Mouse (Mus musculus) lung, postnatal 0 days (tissue): Measurements from ENCODE around the gene Cryaa. TPM values are rescaled to one million over a fixed set of nuclear protein-coding genes. Genes with fewer than 3 reads are reported as not detected.

Source experiments
- ATAC-seq: fragments of 200-750 bp; cut with Nextera tagmentation; 2 replicates; pipeline ENCODE4 v1.8.0; 2017; ENCODE audit warnings: moderate library complexity
- DNase-seq: peaks from one replicate; pipeline ENCODE4 v3.0.0-alpha.2; 2016; ENCODE audit warnings: low spot score
- H3K27ac ChIP-seq: fragments of 300-500 bp; sonication (generic); 2 replicates; pipeline ENCODE4 v1.5.1; 2014; ENCODE audit warnings: antibody characterized with exemption, mild to moderate bottlenecking, low read length, mixed read lengths
- H3K27me3 ChIP-seq: fragments of 300-500 bp; sonication (generic); replicated peaks from 2 replicates; pipeline ENCODE4 v1.6.1; 2014; ENCODE audit warnings: low read length, mixed read lengths; ENCODE audit not compliant: insufficient read depth
- H3K36me3 ChIP-seq: fragments of 300-500 bp; sonication (generic); 2 replicates; pipeline ENCODE4 v1.6.1; 2014; ENCODE audit warnings: low read length, mixed read lengths; ENCODE audit not compliant: insufficient read depth
- H3K4me1 ChIP-seq: fragments of 300-500 bp; sonication (generic); 2 replicates; pipeline ENCODE4 v1.6.1; 2014; ENCODE audit warnings: antibody characterized with exemption, low read depth, low read length, mixed read lengths; ENCODE audit not compliant: insufficient read depth
- H3K4me2 ChIP-seq: fragments of 300-500 bp; sonication (generic); replicated peaks from 2 replicates; pipeline ENCODE4 v1.6.1; 2014; ENCODE audit warnings: low read depth, mild to moderate bottlenecking, low read length, moderate library complexity, mixed read lengths
- H3K4me3 ChIP-seq: fragments of 300-500 bp; sonication (generic); 2 replicates; pipeline ENCODE4 v1.5.1; 2014; ENCODE audit warnings: low read depth, low read length
- H3K9ac ChIP-seq: fragments of 300-500 bp; sonication (generic); replicated peaks from 2 replicates; pipeline ENCODE4 v1.6.1; 2014; ENCODE audit warnings: low read depth, mild to moderate bottlenecking
- H3K9me3 ChIP-seq: fragments of 300-500 bp; sonication (generic); 2 replicates; pipeline ENCODE4 v1.6.1; 2016; ENCODE audit warnings: low read length, mixed read lengths
- CTCF ChIP-seq: IDR thresholded peaks from 2 replicates; pipeline ENCODE4 v1.5.1; 2016; ENCODE audit warnings: antibody characterized with exemption, mild to moderate bottlenecking
- EP300 ChIP-seq: IDR thresholded peaks from 2 replicates; pipeline ENCODE4 v1.6.1; 2016; ENCODE audit warnings: antibody characterized with exemption, mild to moderate bottlenecking, control low read depth
- WGBS: fragments of 180-500 bp; shearing (Covaris S2); extraction: QIAGEN DNeasy Blood & Tissue Kit; methylation state at CpG from one replicate; pipeline ENCODE4 v1.1.7; 2014; 5-methylcytosine and 5-hydroxymethylcytosine counted together
- polyA plus RNA-seq: library from polyadenylated mRNA; unstranded; fragments of >200 nt; fragmentation: Nextera tagmentation; extraction: Ambion mirVana; gene quantifications from 2 replicates; pipeline ENCODE4 v1.2.1, GENCODE M21; 2015

The Cryaa gene
- polyA plus RNA-seq, 1 experiment from 2014 or later, result 0.76 TPM

- H3K4me1 ChIP-seq, result 0 out of 2 replicates have a peak, but pooled peaks cover 2% of the 10 kb centered on the region
- no peaks in the 10 kb centered on the region for H3K36me3 ChIP-seq
- ATAC-seq, result no peak
- no peak overlapping the region for H3K4me2 ChIP-seq
- 69% methylated on average over 11 of the region's 11 CpGs for WGBS
- no peaks in the 10 kb centered on the region for H3K27me3 ChIP-seq
- no peak overlapping the region for H3K4me3 ChIP-seq
- no peak for DNase-seq
- no peaks in the 10 kb centered on the region for H3K9me3 ChIP-seq
- no peak overlapping the region for H3K9ac ChIP-seq
- TF ChIP-seq CTCF (no peak), EP300 (no peak)
- H3K27ac ChIP-seq, result no peak overlapping the region
Observed at GRCm38 (mm10) chr17:31698347-31698746, 20.7 kb downstream of the Cryaa start.

DNA sequence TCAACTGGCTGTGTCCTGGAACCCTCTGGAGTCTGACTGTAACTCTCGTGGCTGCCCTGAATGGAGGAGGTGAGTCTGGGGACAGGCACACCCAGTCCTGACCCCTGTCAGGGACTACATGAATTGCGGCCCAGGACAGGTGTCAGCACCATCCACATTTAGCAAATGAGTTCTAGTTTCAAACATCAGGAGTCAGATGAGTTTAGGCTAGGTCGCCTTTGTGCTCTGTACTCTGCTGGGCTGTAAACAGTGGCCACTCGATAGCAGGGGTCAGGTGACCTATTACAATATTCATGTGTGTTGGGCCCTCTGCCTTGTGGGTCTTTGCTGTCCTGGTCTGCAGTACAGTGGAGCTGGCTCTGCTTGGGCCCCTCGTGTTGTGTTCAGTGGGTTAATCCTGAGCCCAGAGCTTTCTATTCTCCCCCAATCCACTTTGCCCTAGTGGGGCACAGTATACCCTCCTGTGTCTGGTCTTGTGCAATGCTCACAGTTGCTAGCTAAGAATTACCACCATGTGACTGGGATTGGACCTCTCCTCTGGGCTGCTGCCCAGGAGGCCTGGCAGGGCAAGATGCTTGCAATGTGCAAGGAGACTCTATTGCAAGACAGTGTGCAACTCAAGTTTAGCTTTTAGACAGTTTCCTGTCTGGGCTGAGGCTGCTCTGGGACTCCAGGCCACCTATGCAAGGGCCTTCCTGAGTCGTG lies 25.8 kb downstream of the Cryaa start:
- peak; percentile 53 for DNase-seq
- no peaks in the 10 kb centered on the region for H3K27me3 ChIP-seq
- WGBS, result 45% methylated on average over 6 of the region's 6 CpGs

GRCm38 (mm10) chr17:31705271-31706020 lies 27.8 kb downstream of the Cryaa start:
- 74% methylated on average over 20 of the region's 20 CpGs for WGBS
- no peak for DNase-seq
- Histone ChIP-seq H3K9ac (no peak overlapping the region), H3K27me3 (no peaks in the 10 kb centered on the region), H3K4me2 (no peak overlapping the region), H3K36me3 (no peaks in the 10 kb centered on the region), H3K4me1 (0 out of 2 replicates have a peak, but pooled peaks cover 6% of the 10 kb centered on the region), H3K27ac (no peak overlapping the region), H3K4me3 (no peak overlapping the region), H3K9me3 (no peaks in the 10 kb centered on the region)
- TF ChIP-seq CTCF, result no peak
- TF ChIP-seq EP300, result no peak
- no peak for ATAC-seq

More for the DNA sequence above, 25.8 kb downstream of the Cryaa start:
- Histone ChIP-seq H3K36me3 (no peaks in the 10 kb centered on the region), H3K27ac (peak overlapping the region; percentile 55; the same call in 1 of the 2 replicates), H3K9ac (no peak overlapping the region), H3K9me3 (no peaks in the 10 kb centered on the region), H3K4me1 (0 out of 2 replicates have a peak, but pooled peaks cover 6% of the 10 kb centered on the region), H3K4me3 (no peak overlapping the region), H3K4me2 (no peak overlapping the region)
- TF ChIP-seq CTCF (no peak), EP300 (no peak)
- ATAC-seq, result peak; percentile 85

- H3K9me3 ChIP-seq, result no peaks in the 10 kb centered on the region
- 44% methylated on average over 7 of the region's 7 CpGs for WGBS
Observed at GRCm38 (mm10) chr17:31709121-31709741, 31.6 kb downstream of the Cryaa start.

GRCm38 (mm10) chr17:31710455-31710854 lies 32.8 kb downstream of the Cryaa start:
- 71% methylated on average over 8 of the region's 8 CpGs for WGBS
- H3K36me3 ChIP-seq, result no peaks in the 10 kb centered on the region
- no peaks in the 10 kb centered on the region for H3K27me3 ChIP-seq
- no peaks in the 10 kb centered on the region for H3K9me3 ChIP-seq
- no peaks in the 10 kb centered on the region for H3K4me1 ChIP-seq
- TF ChIP-seq EP300 (no peak), CTCF (no peak)
- DNase-seq (no peak), ATAC-seq (no peak)
- no peak overlapping the region for H3K4me3 ChIP-seq
- no peak overlapping the region for H3K27ac ChIP-seq
- H3K9ac ChIP-seq, result no peak overlapping the region
- H3K4me2 ChIP-seq, result no peak overlapping the region

More at GRCm38 (mm10) chr17:31709121-31709741, 31.6 kb downstream of the Cryaa start:
- Histone ChIP-seq H3K36me3 (no peaks in the 10 kb centered on the region), H3K4me3 (no peak overlapping the region), H3K4me2 (no peak overlapping the region), H3K9ac (no peak overlapping the region), H3K4me1 (no peaks in the 10 kb centered on the region), H3K27ac (no peak overlapping the region), H3K27me3 (no peaks in the 10 kb centered on the region)
- ATAC-seq, result no peak
- no peak for DNase-seq
- TF ChIP-seq EP300, result no peak
- TF ChIP-seq CTCF, result no peak

GRCm38 (mm10) chr17:31713709-31714108 lies 36.1 kb downstream of the Cryaa start:
- H3K4me2 ChIP-seq, result no peak overlapping the region
- no peak overlapping the region for H3K9ac ChIP-seq
- peak overlapping the region; percentile 85 for H3K27ac ChIP-seq
- no peak overlapping the region for H3K4me3 ChIP-seq
- WGBS, result 56% methylated on average over 9 of the region's 9 CpGs
- no peak for TF ChIP-seq EP300
- no peak for TF ChIP-seq CTCF
- DNase-seq (peak; percentile 70), ATAC-seq (peak; percentile 84)
- H3K36me3 ChIP-seq, result no peaks in the 10 kb centered on the region
- no peaks in the 10 kb centered on the region for H3K4me1 ChIP-seq
- no peaks in the 10 kb centered on the region for H3K27me3 ChIP-seq
- no peaks in the 10 kb centered on the region for H3K9me3 ChIP-seq
